Mouse (Mus musculus): ENCODE measurements around the gene 4930442H23Rik. TPM values are rescaled to one million over a fixed set of nuclear protein-coding genes. Genes with fewer than 3 reads are reported as not detected.
"Not testable (repeated sequence)": the region's sequence is repeated elsewhere in the genome, so short reads cannot be mapped to it uniquely, and the experiment has no call there.

Gene 4930442H23Rik
- polyA plus RNA-seq, 1 experiment = not detected

GRCm38 (mm10) chr10:81182336-81183333, 1.0 kb downstream of the 4930442H23Rik start, which contains the start of gene Dapk3:
Gene Dapk3, plus strand, starts transcription at chr10:81183005.
- Histone ChIP-seq H3K4me1 (ENCODE audit: control insufficient read depth, insufficient read depth, low read length) (peaks cover 36% of the 10 kb centered on the region), H3K4me3 (ENCODE audit: insufficient read depth, low read depth, low read length) (peak within 1 kb of the TSS; percentile 87), H3K27ac (ENCODE audit: insufficient read depth, low read depth, low read length) (peak within 1 kb of the TSS; percentile 77)
- TF ChIP-seq CTCF (IDR thresholded peaks at IDR 0.05; ENCODE audit: insufficient read depth, low read depth, low read length) (no peak), POLR2A (IDR thresholded peaks at IDR 0.05; ENCODE audit: insufficient read depth, low read depth, low read length) (peak; percentile 69; the same call in 1 of the 2 replicates)
- WGBS = 4% methylated on average over 53 of the region's 53 CpGs

DNA sequence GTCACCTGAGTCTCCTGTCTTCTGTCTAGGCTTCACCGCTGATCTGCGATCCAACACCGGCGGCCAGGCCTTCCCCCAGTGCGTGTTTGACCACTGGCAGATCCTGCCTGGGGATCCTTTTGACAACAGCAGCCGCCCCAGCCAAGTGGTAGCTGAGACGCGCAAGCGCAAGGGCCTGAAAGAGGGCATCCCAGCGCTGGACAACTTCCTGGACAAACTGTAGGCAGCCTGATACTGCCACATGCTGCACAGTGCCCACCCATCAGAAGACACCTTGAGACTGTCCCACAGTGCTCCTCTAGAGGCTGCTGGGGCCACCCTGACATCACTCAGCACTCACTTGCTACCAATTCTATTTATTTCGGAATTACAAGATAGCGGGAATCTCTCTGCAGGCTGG, 1.8 kb downstream of the 4930442H23Rik start:
- H3K4me3 ChIP-seq (ENCODE audit: insufficient read depth, low read depth, low read length); H3K27ac ChIP-seq (ENCODE audit: insufficient read depth, low read depth, low read length): not testable (repeated sequence)
- peaks cover 40% of the 10 kb centered on the region for H3K4me1 ChIP-seq (ENCODE audit: control insufficient read depth, insufficient read depth, low read length)
- WGBS = 71% methylated on average over 12 of the region's 12 CpGs

GRCm38 (mm10) chr10:81180946-81181345, 2.7 kb downstream of the 4930442H23Rik start:
- H3K27ac ChIP-seq (ENCODE audit: insufficient read depth, low read depth, low read length) = no peak overlapping the region
- whole genome bisulfite sequencing = 92% methylated on average over 13 of the region's 13 CpGs
- H3K4me1 ChIP-seq (ENCODE audit: control insufficient read depth, insufficient read depth, low read length) = peaks cover 40% of the 10 kb centered on the region
- no peak overlapping the region for H3K4me3 ChIP-seq (ENCODE audit: insufficient read depth, low read depth, low read length)
- no peak for TF ChIP-seq CTCF (IDR thresholded peaks at IDR 0.05; ENCODE audit: insufficient read depth, low read depth, low read length)
- TF ChIP-seq POLR2A (IDR thresholded peaks at IDR 0.05; ENCODE audit: insufficient read depth, low read depth, low read length) = no peak

DNA sequence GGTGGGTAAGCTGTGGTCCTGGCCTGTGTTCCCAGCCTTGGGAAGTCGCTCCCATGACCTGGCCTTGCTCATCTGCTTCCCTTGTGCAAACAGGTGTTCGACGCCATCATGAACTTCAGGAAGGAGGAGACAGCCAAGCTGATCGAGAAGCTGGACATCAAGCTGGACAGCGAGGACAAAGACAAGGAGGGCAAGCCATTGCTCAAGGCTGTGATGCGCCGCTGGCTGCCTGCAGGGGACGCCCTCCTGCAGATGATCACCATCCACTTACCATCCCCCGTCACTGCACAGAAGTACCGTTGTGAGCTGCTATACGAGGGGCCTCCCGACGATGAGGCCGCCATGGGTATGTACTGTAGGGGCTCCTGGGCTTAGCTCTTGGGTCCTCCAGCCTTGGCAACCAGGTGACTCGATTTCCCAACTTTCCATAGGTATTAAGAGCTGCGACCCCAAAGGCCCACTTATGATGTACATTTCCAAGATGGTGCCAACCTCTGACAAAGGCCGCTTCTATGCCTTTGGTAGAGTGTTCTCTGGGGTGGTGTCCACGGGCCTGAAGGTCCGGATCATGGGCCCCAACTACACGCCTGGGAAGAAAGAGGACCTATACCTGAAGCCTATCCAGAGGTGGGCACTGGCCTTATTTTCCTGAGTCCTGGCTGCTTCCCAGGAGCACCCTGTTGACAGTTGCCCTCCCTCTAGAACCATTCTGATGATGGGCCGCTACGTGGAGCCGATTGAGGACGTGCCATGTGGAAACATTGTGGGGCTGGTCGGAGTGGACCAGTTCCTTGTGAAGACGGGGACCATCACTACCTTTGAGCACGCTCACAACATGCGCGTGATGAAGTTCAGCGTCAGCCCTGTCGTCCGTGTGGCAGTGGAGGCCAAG, 4.0 kb downstream of the 4930442H23Rik start:
- 88% methylated on average over 32 of the region's 32 CpGs for whole genome bisulfite sequencing
- TF ChIP-seq CTCF (IDR thresholded peaks at IDR 0.05; ENCODE audit: insufficient read depth, low read depth, low read length) (no peak), POLR2A (IDR thresholded peaks at IDR 0.05; ENCODE audit: insufficient read depth, low read depth, low read length) (no peak)
- peaks cover 44% of the 10 kb centered on the region for H3K4me1 ChIP-seq (ENCODE audit: control insufficient read depth, insufficient read depth, low read length)

GRCm38 (mm10) chr10:81178927-81179326, 4.7 kb downstream of the 4930442H23Rik start:
- H3K27ac ChIP-seq (ENCODE audit: insufficient read depth, low read depth, low read length) = no peak overlapping the region
- TF ChIP-seq POLR2A (IDR thresholded peaks at IDR 0.05; ENCODE audit: insufficient read depth, low read depth, low read length) = no peak
- TF ChIP-seq CTCF (IDR thresholded peaks at IDR 0.05; ENCODE audit: insufficient read depth, low read depth, low read length) = no peak
- H3K4me3 ChIP-seq (ENCODE audit: insufficient read depth, low read depth, low read length) = no peak overlapping the region
- peaks cover 42% of the 10 kb centered on the region for H3K4me1 ChIP-seq (ENCODE audit: control insufficient read depth, insufficient read depth, low read length)
- WGBS = 89% methylated on average over 11 of the region's 11 CpGs

More for the DNA sequence above, 4.0 kb downstream of the 4930442H23Rik start:
- Histone ChIP-seq H3K27ac (ENCODE audit: insufficient read depth, low read depth, low read length) (no peak overlapping the region), H3K4me3 (ENCODE audit: insufficient read depth, low read depth, low read length) (no peak overlapping the region)

DNA sequence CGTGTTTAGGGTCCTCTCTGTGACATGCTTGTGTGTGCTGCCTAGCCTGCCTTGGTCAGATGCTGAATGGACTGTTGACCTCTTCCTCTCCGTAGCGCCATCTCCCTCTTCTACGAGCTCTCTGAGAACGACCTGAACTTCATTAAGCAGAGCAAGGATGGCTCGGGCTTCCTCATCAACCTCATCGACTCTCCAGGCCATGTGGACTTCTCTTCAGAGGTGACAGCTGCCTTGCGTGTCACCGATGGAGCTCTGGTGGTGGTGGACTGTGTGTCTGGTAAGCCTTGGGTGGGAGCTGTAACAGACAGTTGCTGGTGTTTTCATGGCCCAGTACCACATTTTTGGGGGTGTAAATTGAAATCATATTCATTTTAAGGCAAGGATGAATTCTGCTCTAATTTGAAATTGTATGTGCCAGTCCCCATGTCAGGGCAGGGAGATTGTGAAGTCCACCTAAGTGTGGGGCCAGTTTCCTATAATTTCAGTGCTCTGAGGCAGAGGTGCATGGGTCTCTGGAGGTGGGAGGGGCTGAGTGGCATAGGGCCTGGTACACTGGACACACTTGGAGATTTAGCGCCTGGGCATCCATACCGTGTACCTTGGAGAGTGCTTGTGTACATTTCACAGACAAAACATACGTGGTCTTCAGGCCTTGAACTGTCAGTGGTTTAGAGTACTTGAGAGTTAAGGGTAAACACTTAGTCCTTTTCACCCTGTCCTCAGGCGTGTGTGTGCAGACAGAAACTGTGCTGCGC, 5.5 kb downstream of the 4930442H23Rik start:
- peak overlapping the region; percentile 92 for H3K4me3 ChIP-seq (ENCODE audit: insufficient read depth, low read depth, low read length)
- WGBS = 56% methylated on average over 14 of the region's 14 CpGs
- TF ChIP-seq CTCF (IDR thresholded peaks at IDR 0.05; ENCODE audit: insufficient read depth, low read depth, low read length) = no peak
- TF ChIP-seq POLR2A (IDR thresholded peaks at IDR 0.05; ENCODE audit: insufficient read depth, low read depth, low read length) = no peak
- peaks cover 38% of the 10 kb centered on the region for H3K4me1 ChIP-seq (ENCODE audit: control insufficient read depth, insufficient read depth, low read length)
- H3K27ac ChIP-seq (ENCODE audit: insufficient read depth, low read depth, low read length) = no peak overlapping the region

GRCm38 (mm10) chr10:81177491-81177925, 6.1 kb downstream of the 4930442H23Rik start:
- Histone ChIP-seq H3K27ac (ENCODE audit: insufficient read depth, low read depth, low read length) (no peak overlapping the region; the same call in 1 of the 2 replicates), H3K4me1 (ENCODE audit: control insufficient read depth, insufficient read depth, low read length) (peaks cover 38% of the 10 kb centered on the region), H3K4me3 (ENCODE audit: insufficient read depth, low read depth, low read length) (peak overlapping the region; percentile 92)
- TF ChIP-seq CTCF (IDR thresholded peaks at IDR 0.05; ENCODE audit: insufficient read depth, low read depth, low read length) = no peak
- no peak for TF ChIP-seq POLR2A (IDR thresholded peaks at IDR 0.05; ENCODE audit: insufficient read depth, low read depth, low read length)
- WGBS = 8% methylated on average over 16 of the region's 16 CpGs

All from olfactory bulb, adult 2 months (tissue).